Mouse (Mus musculus) embryonic facial prominence, embryonic 10.5 days (tissue): Measurements from ENCODE around the gene Ttc24. TPM values are rescaled to one million over a fixed set of nuclear protein-coding genes. Genes with fewer than 3 reads are reported as not detected.
A peak's percentile ranks its signal among the peaks of the same experiment; 100 is the strongest.

Experiments used
- DNase-seq: peaks from one replicate; pipeline ENCODE4 v3.0.0-alpha.2; 2017; ENCODE audit warnings: low spot score
- H3K27ac ChIP-seq: fragments of 300-500 bp; sonication (generic); replicated peaks from 2 replicates; pipeline ENCODE4 v1.5.1; 2016; ENCODE audit warnings: mild to moderate bottlenecking
- H3K27me3 ChIP-seq: fragments of 300-500 bp; sonication (generic); replicated peaks from 2 replicates; pipeline ENCODE4 v1.6.1; 2016; ENCODE audit warnings: low read depth, mild to moderate bottlenecking; ENCODE audit not compliant: poor library complexity, severe bottlenecking
- H3K36me3 ChIP-seq: fragments of 300-500 bp; sonication (generic); replicated peaks from 2 replicates; pipeline ENCODE4 v1.6.1; 2016; ENCODE audit warnings: mild to moderate bottlenecking, moderate library complexity
- H3K4me1 ChIP-seq: fragments of 300-500 bp; sonication (generic); 2 replicates; pipeline ENCODE4 v1.6.1; 2016
- H3K4me3 ChIP-seq: fragments of 300-500 bp; sonication (generic); 2 replicates; pipeline ENCODE4 v1.5.1; 2016; ENCODE audit warnings: mild to moderate bottlenecking, moderate library complexity
- H3K9me3 ChIP-seq: fragments of 300-500 bp; sonication (generic); 2 replicates; pipeline ENCODE4 v1.6.1; 2016; ENCODE audit warnings: mild to moderate bottlenecking
- WGBS: fragments of 180-500 bp; shearing (Covaris S2); methylation state at CpG from one replicate; pipeline ENCODE4 v1.1.7; 2016; 5-methylcytosine and 5-hydroxymethylcytosine counted together
- polyA plus RNA-seq: library from polyadenylated mRNA; unstranded; fragments of >200 nt; fragmentation: Nextera tagmentation; extraction: Ambion mirVana; gene quantifications from 2 replicates; pipeline ENCODE4 v1.2.1, GENCODE M21; 2016

Gene Ttc24
- 0.09 and 0.24 TPM in 2 replicates for polyA plus RNA-seq

- H3K4me1 ChIP-seq: peaks cover 17% of the 10 kb centered on the region
- no peak within 1 kb of the TSS for H3K4me3 ChIP-seq
- no peak for DNase-seq
- 75% methylated on average over 4 of the region's 4 CpGs for WGBS
- no peaks in the 10 kb centered on the region for H3K36me3 ChIP-seq
- H3K27ac ChIP-seq: no peak within 1 kb of the TSS
- H3K9me3 ChIP-seq: no peaks in the 10 kb centered on the region
- H3K27me3 ChIP-seq: 0 out of 2 replicates have a peak, but pooled peaks cover 3% of the 10 kb centered on the region
Measured at GRCm38 (mm10) chr3:88078204-88078603, at the start of gene Ttc24. Ttc24 (minus strand) TSS chr3:88078304.

- DNase-seq: no peak
- Histone ChIP-seq H3K36me3 (no peaks in the 10 kb centered on the region), H3K9me3 (no peaks in the 10 kb centered on the region), H3K4me1 (no peaks in the 10 kb centered on the region), H3K27ac (no peak overlapping the region), H3K27me3 (no peaks in the 10 kb centered on the region), H3K4me3 (no peak overlapping the region)
- WGBS: 71% methylated on average over 3 of the region's 3 CpGs
Measured at GRCm38 (mm10) chr3:88127636-88128035, 49.5 kb upstream of the Ttc24 start.

- Histone ChIP-seq H3K27me3 (no peaks in the 10 kb centered on the region), H3K9me3 (no peaks in the 10 kb centered on the region), H3K36me3 (peaks cover 2% of the 10 kb centered on the region), H3K4me1 (peaks cover 2% of the 10 kb centered on the region; the same call in 1 of the 2 replicates), H3K4me3 (no peak overlapping the region), H3K27ac (no peak overlapping the region)
- DNase-seq: no peak
- 77% methylated on average over 7 of the region's 7 CpGs for WGBS
Measured at GRCm38 (mm10) chr3:88126181-88126580, 48.1 kb upstream of the Ttc24 start.

DNA sequence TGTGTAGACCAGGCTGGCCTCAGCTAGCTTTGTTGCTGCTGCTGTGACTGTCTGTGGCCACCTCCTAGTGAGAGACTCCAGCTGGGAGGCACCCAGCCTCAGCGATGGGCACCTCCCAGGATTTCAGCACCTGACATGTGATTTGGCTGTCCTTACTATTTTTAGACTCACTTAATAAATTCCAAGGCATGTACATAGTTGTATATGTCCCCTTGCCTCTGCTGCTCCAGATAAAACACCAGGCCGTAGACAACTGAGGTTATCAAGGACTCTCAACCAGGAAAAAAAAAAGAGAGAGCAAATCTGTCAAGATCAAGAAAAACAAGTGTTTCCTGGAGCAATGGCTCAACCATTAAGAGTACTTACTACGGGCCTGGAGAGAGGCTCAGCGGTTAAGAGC is 47.1 kb upstream of the Ttc24 start:
- H3K36me3 ChIP-seq: peaks cover 12% of the 10 kb centered on the region
- 73% methylated on average over 4 of the region's 4 CpGs for WGBS

GRCm38 (mm10) chr3:88121164-88122131 is 43.3 kb upstream of the Ttc24 start:
- Histone ChIP-seq H3K4me1 (peaks cover 6% of the 10 kb centered on the region; the same call in 1 of the 2 replicates), H3K27ac (no peak overlapping the region), H3K36me3 (peaks cover 50% of the 10 kb centered on the region), H3K27me3 (no peaks in the 10 kb centered on the region), H3K4me3 (no peak overlapping the region), H3K9me3 (no peaks in the 10 kb centered on the region)
- no peak for DNase-seq
- WGBS: 80% methylated on average over 14 of the region's 14 CpGs

More for the DNA sequence above, 47.1 kb upstream of the Ttc24 start:
- Histone ChIP-seq H3K4me3 (no peak overlapping the region), H3K27me3 (no peaks in the 10 kb centered on the region), H3K27ac (no peak overlapping the region), H3K9me3 (no peaks in the 10 kb centered on the region), H3K4me1 (peaks cover 6% of the 10 kb centered on the region; the same call in 1 of the 2 replicates)
- DNase-seq: no peak

DNA sequence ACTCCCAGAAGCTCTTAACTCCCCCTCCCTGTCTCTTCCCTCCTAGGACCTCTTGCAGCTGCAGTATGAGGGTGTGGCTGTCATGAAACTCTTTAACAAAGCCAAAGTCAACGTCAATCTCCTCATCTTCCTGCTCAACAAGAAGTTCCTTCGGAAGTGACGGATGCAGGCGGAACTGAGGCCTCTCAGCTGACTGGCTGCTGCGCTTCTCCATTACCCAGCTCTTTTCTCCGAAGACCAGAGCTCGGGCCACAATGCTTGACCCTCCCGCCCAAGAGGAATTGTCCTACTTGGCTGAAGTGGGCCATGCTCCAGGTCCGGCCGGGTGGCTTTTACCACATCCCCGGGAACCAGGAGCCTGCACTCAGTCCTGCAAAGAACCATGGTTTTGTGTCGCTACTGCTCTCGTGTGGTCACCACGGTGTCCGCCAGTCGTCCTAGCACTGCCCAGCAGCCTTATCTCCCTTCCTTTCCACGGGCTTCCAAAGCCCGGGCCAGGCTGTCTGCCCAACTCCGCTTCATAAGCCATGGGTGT is 42.1 kb upstream of the Ttc24 start:
- Histone ChIP-seq H3K27ac (no peak overlapping the region), H3K4me3 (no peak overlapping the region), H3K27me3 (no peaks in the 10 kb centered on the region), H3K9me3 (no peaks in the 10 kb centered on the region), H3K4me1 (peaks cover 6% of the 10 kb centered on the region; the same call in 1 of the 2 replicates), H3K36me3 (peaks cover 62% of the 10 kb centered on the region)
- DNase-seq: no peak
- WGBS: 87% methylated on average over 19 of the region's 19 CpGs

- no peaks in the 10 kb centered on the region for H3K27me3 ChIP-seq
- H3K4me3 ChIP-seq: no peak overlapping the region
- H3K9me3 ChIP-seq: no peaks in the 10 kb centered on the region
- H3K36me3 ChIP-seq: peaks cover 100% of the 10 kb centered on the region
- H3K27ac ChIP-seq: no peak overlapping the region
- no peak for DNase-seq
- 97% methylated on average over 12 of the region's 12 CpGs for WGBS
- no peaks in the 10 kb centered on the region for H3K4me1 ChIP-seq
Measured at GRCm38 (mm10) chr3:88114396-88114795, 36.3 kb upstream of the Ttc24 start.

DNA sequence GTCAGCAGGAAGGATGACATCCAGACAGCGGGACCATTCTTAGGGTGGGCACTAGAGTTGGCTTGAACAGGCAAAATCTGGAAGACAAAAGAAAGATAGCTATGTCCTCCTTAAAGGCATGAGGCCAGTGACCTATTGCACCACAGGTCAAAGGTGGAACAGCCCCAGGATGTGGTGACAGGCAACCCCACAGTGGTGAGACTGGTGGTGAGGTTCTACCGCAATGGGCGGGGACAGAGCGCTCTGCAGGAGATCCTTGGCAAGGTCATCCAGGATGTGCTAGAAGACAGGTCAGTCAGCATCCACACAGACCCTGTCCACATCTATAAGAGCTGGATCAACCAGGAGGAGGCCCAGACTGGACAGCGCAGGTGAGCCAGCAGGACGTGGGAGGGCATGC is 31.0 kb upstream of the Ttc24 start:
- Histone ChIP-seq H3K36me3 (peaks cover 99% of the 10 kb centered on the region), H3K27me3 (no peaks in the 10 kb centered on the region), H3K27ac (no peak overlapping the region), H3K9me3 (no peaks in the 10 kb centered on the region), H3K4me1 (no peaks in the 10 kb centered on the region), H3K4me3 (no peak overlapping the region)
- no peak for DNase-seq
- WGBS: 96% methylated on average over 6 of the region's 6 CpGs

- Histone ChIP-seq H3K4me1 (no peaks in the 10 kb centered on the region), H3K36me3 (peaks cover 99% of the 10 kb centered on the region), H3K9me3 (no peaks in the 10 kb centered on the region), H3K4me3 (no peak overlapping the region), H3K27me3 (no peaks in the 10 kb centered on the region), H3K27ac (no peak overlapping the region)
- DNase-seq: no peak
- 85% methylated on average over 4 of the region's 4 CpGs for WGBS
Measured at GRCm38 (mm10) chr3:88106126-88106525, 28.0 kb upstream of the Ttc24 start.

- no peak for DNase-seq
- no peaks in the 10 kb centered on the region for H3K27me3 ChIP-seq
- H3K27ac ChIP-seq: peak overlapping the region; percentile 35; the same call in 1 of the 2 replicates
- no peak overlapping the region for H3K4me3 ChIP-seq
- no peaks in the 10 kb centered on the region for H3K9me3 ChIP-seq
- peaks cover 98% of the 10 kb centered on the region for H3K36me3 ChIP-seq
- 83% methylated on average over 6 of the region's 6 CpGs for WGBS
- no peaks in the 10 kb centered on the region for H3K4me1 ChIP-seq
Measured at GRCm38 (mm10) chr3:88102611-88103010, 24.5 kb upstream of the Ttc24 start.

DNA sequence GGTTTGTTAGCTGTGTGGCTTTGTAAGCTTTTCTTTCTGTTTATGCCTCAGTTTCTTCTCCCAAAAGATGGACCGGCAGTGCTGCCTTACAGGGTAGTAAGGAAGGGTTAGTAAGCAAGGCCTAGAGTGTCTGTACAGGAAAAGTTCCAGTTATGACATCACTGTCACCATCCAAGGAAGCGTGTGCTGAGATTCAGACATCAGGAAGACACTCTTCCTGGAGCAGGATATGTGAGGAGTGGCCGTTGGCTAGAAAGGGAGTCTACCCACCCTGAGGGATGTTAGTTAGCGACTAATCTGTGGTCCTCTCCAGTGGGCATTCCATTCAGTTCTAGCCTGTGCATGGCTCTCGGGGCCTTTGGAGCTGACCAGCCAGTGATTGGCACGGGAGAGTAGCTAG is 24.1 kb upstream of the Ttc24 start:
- no peak overlapping the region for H3K4me3 ChIP-seq
- 90% methylated on average over 6 of the region's 6 CpGs for WGBS
- no peak for DNase-seq
- peak overlapping the region; percentile 35; the same call in 1 of the 2 replicates for H3K27ac ChIP-seq
- H3K36me3 ChIP-seq: peaks cover 98% of the 10 kb centered on the region
- no peaks in the 10 kb centered on the region for H3K4me1 ChIP-seq
- no peaks in the 10 kb centered on the region for H3K9me3 ChIP-seq
- no peaks in the 10 kb centered on the region for H3K27me3 ChIP-seq

DNA sequence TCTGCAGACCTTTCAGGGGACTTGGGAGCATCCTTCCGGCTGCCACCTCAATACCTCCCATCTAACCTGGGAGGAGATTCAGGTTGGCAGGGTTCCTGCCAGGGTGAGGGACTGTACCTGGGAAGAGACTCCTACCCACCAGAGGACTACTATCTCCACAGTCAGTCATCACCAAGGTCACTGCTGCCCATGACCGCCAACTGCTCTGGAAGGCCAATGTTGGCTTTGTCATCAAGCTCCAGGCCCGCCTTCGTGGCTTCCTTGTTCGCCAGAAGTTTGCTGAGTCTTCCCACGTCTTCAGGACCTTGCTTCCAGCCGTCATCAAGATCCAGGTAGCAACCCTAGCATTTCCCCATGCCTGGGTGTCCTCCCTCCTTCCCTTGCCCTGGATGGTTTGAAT is 23.6 kb upstream of the Ttc24 start:
- H3K27me3 ChIP-seq: no peaks in the 10 kb centered on the region
- H3K36me3 ChIP-seq: peaks cover 98% of the 10 kb centered on the region
- no peaks in the 10 kb centered on the region for H3K4me1 ChIP-seq
- DNase-seq: no peak
- no peak overlapping the region for H3K4me3 ChIP-seq
- H3K9me3 ChIP-seq: no peaks in the 10 kb centered on the region
- 90% methylated on average over 7 of the region's 7 CpGs for WGBS
- no peak overlapping the region for H3K27ac ChIP-seq

DNA sequence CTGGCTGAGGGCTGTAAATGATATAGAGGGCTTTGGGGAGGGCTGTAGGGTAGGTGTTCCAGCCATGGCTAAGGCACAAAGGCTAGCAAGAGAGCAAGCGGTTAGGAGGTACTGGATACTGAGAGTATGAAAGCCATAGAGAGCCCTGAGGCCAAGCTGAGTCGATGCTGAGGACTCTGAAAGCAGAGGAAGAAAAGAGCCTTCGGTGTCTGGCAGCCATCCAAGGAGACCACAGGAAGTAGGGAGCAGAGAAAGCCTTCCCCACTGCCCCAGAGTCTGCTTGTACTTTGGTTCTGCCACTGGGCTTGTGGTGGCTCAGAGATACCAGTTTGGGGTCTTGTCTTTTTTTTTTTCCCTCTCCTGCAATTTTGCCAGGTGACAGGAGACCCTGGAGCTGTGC is 22.1 kb upstream of the Ttc24 start:
- Histone ChIP-seq H3K4me1 (no peaks in the 10 kb centered on the region), H3K4me3 (no peak overlapping the region), H3K27me3 (no peaks in the 10 kb centered on the region), H3K9me3 (no peaks in the 10 kb centered on the region), H3K36me3 (peaks cover 95% of the 10 kb centered on the region), H3K27ac (no peak overlapping the region)
- DNase-seq: no peak
- WGBS: 92% methylated on average over 3 of the region's 3 CpGs
